Mouse (Mus musculus) urinary bladder, adult 18-20 months (tissue): ENCODE data around the gene Ankub1.

Experiments
- DNase-seq, 2 experiments: peaks; one replicate each; pipeline ENCODE4 v3.0.0; 2022; ENCODE audit warnings: low spot score in 2 of 2, mixed read lengths in 2 of 2

The Ankub1 gene

GRCm38 (mm10) chr3:57692719-57693118, at the start of gene Ankub1:
Gene Ankub1 (minus strand): TSS chr3:57692799.
- no peak for DNase-seq

- no peak for DNase-seq
Observed at GRCm38 (mm10) chr3:57739830-57740229, 47.2 kb upstream of the Ankub1 start.

- DNase-seq, result no peak
Observed at GRCm38 (mm10) chr3:57736419-57737095, 44.0 kb upstream of the Ankub1 start.

GRCm38 (mm10) chr3:57735511-57736370, 43.1 kb upstream of the Ankub1 start, which contains the start of gene Rnf13:
Gene Rnf13 (plus strand): TSS chr3:57736062.
- peak; percentile 93 to 95 for DNase-seq

GRCm38 (mm10) chr3:57732206-57732915, 39.8 kb upstream of the Ankub1 start:
- DNase-seq, result no peak

GRCm38 (mm10) chr3:57714151-57714550, 21.6 kb upstream of the Ankub1 start:
- DNase-seq, result no peak

- no peak for DNase-seq
Observed at GRCm38 (mm10) chr3:57696779-57697178, 4.2 kb upstream of the Ankub1 start.

GRCm38 (mm10) chr3:57696249-57696648, 3.6 kb upstream of the Ankub1 start:
- DNase-seq, result no peak

GRCm38 (mm10) chr3:57691772-57692171, 827 bp downstream of the Ankub1 start:
- no peak for DNase-seq

- DNase-seq, result no peak
Observed at GRCm38 (mm10) chr3:57677786-57678185, 14.8 kb downstream of the Ankub1 start.

GRCm38 (mm10) chr3:57674075-57674474, 18.5 kb downstream of the Ankub1 start:
- no peak for DNase-seq

GRCm38 (mm10) chr3:57673586-57673985, 19.0 kb downstream of the Ankub1 start:
- no peak for DNase-seq

GRCm38 (mm10) chr3:57667054-57667723, 25.4 kb downstream of the Ankub1 start:
- peak; percentile 22 to 46 for DNase-seq

- no peak for DNase-seq
Observed at GRCm38 (mm10) chr3:57665880-57666279, 26.7 kb downstream of the Ankub1 start.

GRCm38 (mm10) chr3:57664682-57665081, 27.9 kb downstream of the Ankub1 start:
- no peak for DNase-seq

GRCm38 (mm10) chr3:57663731-57664130, 28.9 kb downstream of the Ankub1 start:
- DNase-seq, result no peak

GRCm38 (mm10) chr3:57658608-57659007, 34.0 kb downstream of the Ankub1 start:
- no peak for DNase-seq

- no peak for DNase-seq
Observed at GRCm38 (mm10) chr3:57653646-57654045, 39.0 kb downstream of the Ankub1 start.

GRCm38 (mm10) chr3:57652485-57652884, 40.1 kb downstream of the Ankub1 start:
- DNase-seq, result no peak

GRCm38 (mm10) chr3:57651865-57652259, 40.7 kb downstream of the Ankub1 start:
- no peak for DNase-seq

GRCm38 (mm10) chr3:57651231-57651864, 41.3 kb downstream of the Ankub1 start, which contains the start of gene Commd2:
Gene Commd2 (minus strand): TSS chr3:57651715.
- DNase-seq, result peak; percentile 82 to 96
